Mouse (Mus musculus) cerebellum, adult 11 months (tissue): ENCODE measurements around the gene Spef1.

Experiments used
- DNase-seq: peaks from one replicate; pipeline ENCODE4 v3.0.0; 2022

Gene Spef1

GRCm38 (mm10) chr2:131171401-131172104, 15.5 kb downstream of the Spef1 start:
- DNase-seq, result no peak

- DNase-seq, result no peak
Observed at GRCm38 (mm10) chr2:131170936-131171335, 16.1 kb downstream of the Spef1 start.

- no peak for DNase-seq
Observed at GRCm38 (mm10) chr2:131168914-131169313, 18.2 kb downstream of the Spef1 start.

- no peak for DNase-seq
Observed at GRCm38 (mm10) chr2:131167984-131168383, 19.1 kb downstream of the Spef1 start.

- no peak for DNase-seq
Observed at GRCm38 (mm10) chr2:131166172-131166571, 20.9 kb downstream of the Spef1 start.

GRCm38 (mm10) chr2:131163924-131164323, 23.2 kb downstream of the Spef1 start:
- no peak for DNase-seq

GRCm38 (mm10) chr2:131160671-131161111, 26.4 kb downstream of the Spef1 start:
- DNase-seq, result no peak

GRCm38 (mm10) chr2:131159938-131160581, 27.0 kb downstream of the Spef1 start, which contains the start of gene 1700037H04Rik:
Gene 1700037H04Rik (minus strand): TSS chr2:131160081.
- peak; percentile 95 for DNase-seq

- DNase-seq, result no peak
Observed at GRCm38 (mm10) chr2:131159491-131159910, 27.6 kb downstream of the Spef1 start.

GRCm38 (mm10) chr2:131156987-131157386, 30.1 kb downstream of the Spef1 start:
- no peak for DNase-seq

- no peak for DNase-seq
Observed at GRCm38 (mm10) chr2:131154036-131154435, 33.0 kb downstream of the Spef1 start.

- no peak for DNase-seq
Observed at GRCm38 (mm10) chr2:131152166-131152730, 34.8 kb downstream of the Spef1 start.

- no peak for DNase-seq
Observed at GRCm38 (mm10) chr2:131149254-131149578, 37.9 kb downstream of the Spef1 start.

GRCm38 (mm10) chr2:131148353-131149253, 38.5 kb downstream of the Spef1 start:
- no peak for DNase-seq

GRCm38 (mm10) chr2:131147043-131147365, 40.1 kb downstream of the Spef1 start:
- no peak for DNase-seq

GRCm38 (mm10) chr2:131146193-131147042, 40.7 kb downstream of the Spef1 start:
- DNase-seq, result no peak

GRCm38 (mm10) chr2:131145536-131145935, 41.5 kb downstream of the Spef1 start:
- no peak for DNase-seq

- DNase-seq, result no peak
Observed at GRCm38 (mm10) chr2:131145121-131145520, 42.0 kb downstream of the Spef1 start.

- DNase-seq, result no peak
Observed at GRCm38 (mm10) chr2:131143007-131143780, 43.9 kb downstream of the Spef1 start.

GRCm38 (mm10) chr2:131142592-131142991, 44.5 kb downstream of the Spef1 start:
- no peak for DNase-seq

- DNase-seq, result no peak
Observed at GRCm38 (mm10) chr2:131141336-131141986, 45.6 kb downstream of the Spef1 start.
